Mouse (Mus musculus): ENCODE data around the gene Lix1l. TPM values are rescaled to one million over a fixed set of nuclear protein-coding genes. Genes with fewer than 3 reads are reported as not detected.

Gene Lix1l
- polyA plus RNA-seq, 1 experiment from 2014 or later = 6.4 TPM

DNA sequence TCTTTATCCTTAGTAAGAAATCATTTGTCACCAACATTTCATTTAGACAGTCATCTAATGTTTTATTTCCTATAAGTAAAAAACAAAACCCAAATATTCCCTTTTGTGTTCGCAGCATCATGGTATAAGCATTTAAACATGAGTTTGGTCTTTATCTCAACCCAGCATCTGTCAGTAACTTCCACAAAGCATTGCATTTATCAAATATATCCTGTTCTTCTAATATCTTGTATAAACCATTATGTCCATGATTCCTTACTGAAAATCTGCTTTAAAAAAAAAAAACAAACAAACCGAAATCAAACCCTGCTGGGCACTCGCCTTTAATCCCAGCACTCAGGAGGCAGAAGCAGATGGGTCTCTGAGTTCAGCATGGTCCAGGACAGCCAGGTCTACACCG is 5.7 kb downstream of the Lix1l start:
- no peak overlapping the region for H3K27ac ChIP-seq (ENCODE audit: low read depth, low read length)
- H3K27me3 ChIP-seq (ENCODE audit: control insufficient read depth, insufficient read depth, low read length) = no peaks in the 10 kb centered on the region
- no peak overlapping the region for H3K4me2 ChIP-seq
- H3K4me1 ChIP-seq (ENCODE audit: control insufficient read depth, insufficient read depth, low read length) = peaks cover 21% of the 10 kb centered on the region
- ATAC-seq (replicated peaks; ENCODE audit: insufficient number of reproducible peaks, low FRiP score, low TSS enrichment) = no peak
- no peak overlapping the region for H3K9ac ChIP-seq (ENCODE audit: low read depth, low read length)
- no peaks in the 10 kb centered on the region for H3K9me3 ChIP-seq (replicated peaks; ENCODE audit: control insufficient read depth, low read length)
- H3K36me3 ChIP-seq (ENCODE audit: control insufficient read depth, insufficient read depth, low read length) = no peaks in the 10 kb centered on the region
- no peak overlapping the region for H3K4me3 ChIP-seq (ENCODE audit: low read depth, low read length)
- WGBS (ENCODE audit: insufficient replicate concordance) = 86% methylated on average over 4 of the region's 4 CpGs

DNA sequence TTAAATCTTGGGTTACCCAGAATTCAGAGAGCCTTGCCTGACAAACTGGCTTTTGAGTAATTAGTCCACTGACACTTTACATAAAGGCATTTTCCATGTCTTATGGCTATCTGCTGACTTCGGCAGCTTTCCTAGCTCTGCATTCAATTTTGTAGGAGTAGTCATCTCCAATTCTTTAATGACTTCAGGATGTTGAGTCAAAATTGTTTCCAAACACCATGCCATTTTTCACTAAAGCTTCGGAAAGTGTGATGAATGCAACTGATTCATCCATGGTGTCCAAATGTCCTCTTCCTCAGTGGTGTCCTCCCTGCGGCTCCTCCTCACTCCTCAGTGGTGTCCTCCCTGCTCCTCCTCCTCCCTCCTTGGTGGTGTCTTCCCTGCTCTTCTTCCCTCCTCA is 17.0 kb downstream of the Lix1l start:
- H3K27me3 ChIP-seq (ENCODE audit: control insufficient read depth, insufficient read depth, low read length) = no peaks in the 10 kb centered on the region
- WGBS (ENCODE audit: insufficient replicate concordance) = 88% methylated on average over 3 of the region's 3 CpGs
- no peak overlapping the region for H3K4me3 ChIP-seq (ENCODE audit: low read depth, low read length)
- no peaks in the 10 kb centered on the region for H3K9me3 ChIP-seq (replicated peaks; ENCODE audit: control insufficient read depth, low read length)
- ATAC-seq (replicated peaks; ENCODE audit: insufficient number of reproducible peaks, low FRiP score, low TSS enrichment) = no peak
- H3K27ac ChIP-seq (ENCODE audit: low read depth, low read length) = no peak overlapping the region
- no peaks in the 10 kb centered on the region for H3K4me1 ChIP-seq (ENCODE audit: control insufficient read depth, insufficient read depth, low read length)
- peaks cover 20% of the 10 kb centered on the region for H3K36me3 ChIP-seq (ENCODE audit: control insufficient read depth, insufficient read depth, low read length)
- no peak overlapping the region for H3K9ac ChIP-seq (ENCODE audit: low read depth, low read length)
- no peak overlapping the region for H3K4me2 ChIP-seq

DNA sequence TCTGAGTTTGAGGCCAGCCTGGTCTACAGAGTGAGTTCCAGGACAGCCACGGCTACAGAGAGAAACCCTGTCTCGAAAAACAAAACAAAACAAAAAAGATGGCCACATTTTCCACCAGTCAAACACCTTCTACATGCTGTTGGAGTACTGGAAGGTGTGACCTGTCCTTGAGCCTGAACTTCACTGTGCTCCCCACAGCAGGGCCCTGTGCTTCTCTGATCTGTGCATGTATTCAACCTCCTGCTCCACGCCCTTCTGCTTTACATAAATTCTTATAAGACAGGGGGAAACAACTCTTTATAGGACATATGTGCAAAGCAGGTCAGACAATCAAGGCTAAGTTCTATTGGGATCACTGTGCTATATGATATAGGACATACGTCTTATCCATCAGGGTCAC is 22.3 kb downstream of the Lix1l start:
- no peaks in the 10 kb centered on the region for H3K4me1 ChIP-seq (ENCODE audit: control insufficient read depth, insufficient read depth, low read length)
- no peak overlapping the region for H3K4me2 ChIP-seq
- H3K4me3 ChIP-seq (ENCODE audit: low read depth, low read length) = no peak overlapping the region
- H3K27ac ChIP-seq (ENCODE audit: low read depth, low read length) = no peak overlapping the region
- H3K9ac ChIP-seq (ENCODE audit: low read depth, low read length) = no peak overlapping the region
- no peaks in the 10 kb centered on the region for H3K27me3 ChIP-seq (ENCODE audit: control insufficient read depth, insufficient read depth, low read length)
- ATAC-seq (replicated peaks; ENCODE audit: insufficient number of reproducible peaks, low FRiP score, low TSS enrichment) = no peak
- H3K9me3 ChIP-seq (replicated peaks; ENCODE audit: control insufficient read depth, low read length) = no peaks in the 10 kb centered on the region
- peaks cover 21% of the 10 kb centered on the region for H3K36me3 ChIP-seq (ENCODE audit: control insufficient read depth, insufficient read depth, low read length)
- WGBS (ENCODE audit: insufficient replicate concordance) = 84% methylated on average over 4 of the region's 4 CpGs

DNA sequence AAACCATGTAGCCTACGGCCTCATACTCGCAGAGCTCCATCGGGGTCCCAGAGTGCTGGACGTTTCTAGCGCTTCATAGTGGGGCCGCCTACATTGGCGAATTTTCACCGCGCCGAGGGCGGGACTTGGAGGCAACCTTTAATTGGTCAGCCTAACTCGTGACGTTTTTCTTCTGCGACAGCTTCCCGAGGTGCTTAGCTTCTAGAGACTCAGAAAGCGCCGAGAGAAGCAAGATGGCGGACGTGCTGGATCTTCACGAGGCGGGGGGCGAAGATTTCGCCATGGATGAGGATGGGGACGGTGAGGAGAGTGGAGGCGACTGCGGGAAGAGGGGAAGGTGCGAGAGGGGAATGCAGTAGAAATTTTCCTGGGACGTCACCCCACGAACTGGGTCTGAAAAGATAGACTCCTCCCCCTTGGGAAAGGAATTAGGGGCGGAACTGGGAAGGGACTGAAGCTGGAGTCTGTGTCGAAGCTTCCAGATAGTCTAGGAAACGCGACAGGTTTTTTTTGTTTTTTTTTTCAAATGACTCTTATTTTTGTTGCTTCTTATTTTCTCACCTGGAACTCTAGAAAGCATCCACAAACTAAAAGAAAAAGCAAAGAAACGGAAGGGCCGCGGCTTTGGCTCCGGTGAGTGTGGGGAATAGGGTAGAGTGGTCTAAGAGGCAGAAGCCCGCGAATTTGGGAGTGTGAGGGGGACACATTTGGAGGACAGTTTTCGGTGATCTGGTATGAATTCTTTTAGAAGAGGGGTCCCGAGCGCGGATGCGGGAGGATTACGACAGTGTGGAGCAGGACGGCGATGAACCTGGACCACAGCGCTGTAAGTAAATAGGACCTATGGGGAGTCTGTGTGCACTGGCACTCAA is 29.0 kb downstream of the Lix1l start, which contains the start of gene Rbm8a:
Gene Rbm8a, plus strand, starts transcription at position 205 of the 872 bp plus-strand sequence.
- Histone ChIP-seq H3K9me3 (replicated peaks; ENCODE audit: control insufficient read depth, low read length) (no peaks in the 10 kb centered on the region), H3K4me2 (peak within 1 kb of the TSS; percentile 94), H3K9ac (ENCODE audit: low read depth, low read length) (peak within 1 kb of the TSS; percentile 92), H3K4me3 (ENCODE audit: low read depth, low read length) (peak within 1 kb of the TSS; percentile 63), H3K36me3 (ENCODE audit: control insufficient read depth, insufficient read depth, low read length) (0 out of 2 replicates have a peak, but pooled peaks cover 3% of the 10 kb centered on the region), H3K27ac (ENCODE audit: low read depth, low read length) (peak within 1 kb of the TSS; percentile 78), H3K27me3 (ENCODE audit: control insufficient read depth, insufficient read depth, low read length) (no peaks in the 10 kb centered on the region), H3K4me1 (ENCODE audit: control insufficient read depth, insufficient read depth, low read length) (peaks cover 7% of the 10 kb centered on the region)
- 1% methylated on average over 48 of the region's 48 CpGs for WGBS (ENCODE audit: insufficient replicate concordance)
- peak; percentile 84 for ATAC-seq (replicated peaks; ENCODE audit: insufficient number of reproducible peaks, low FRiP score, low TSS enrichment)

GRCm38 (mm10) chr3:96632058-96632457 is 31.1 kb downstream of the Lix1l start:
- H3K36me3 ChIP-seq (ENCODE audit: control insufficient read depth, insufficient read depth, low read length) = 0 out of 2 replicates have a peak, but pooled peaks cover 3% of the 10 kb centered on the region
- H3K9me3 ChIP-seq (replicated peaks; ENCODE audit: control insufficient read depth, low read length) = no peaks in the 10 kb centered on the region
- no peak overlapping the region for H3K4me3 ChIP-seq (ENCODE audit: low read depth, low read length)
- no peak overlapping the region for H3K4me2 ChIP-seq
- H3K27me3 ChIP-seq (ENCODE audit: control insufficient read depth, insufficient read depth, low read length) = no peaks in the 10 kb centered on the region
- H3K9ac ChIP-seq (ENCODE audit: low read depth, low read length) = no peak overlapping the region
- H3K4me1 ChIP-seq (ENCODE audit: control insufficient read depth, insufficient read depth, low read length) = peaks cover 15% of the 10 kb centered on the region
- H3K27ac ChIP-seq (ENCODE audit: low read depth, low read length) = no peak overlapping the region
- no peak for ATAC-seq (replicated peaks; ENCODE audit: insufficient number of reproducible peaks, low FRiP score, low TSS enrichment)

GRCm38 (mm10) chr3:96634015-96634414 is 33.1 kb downstream of the Lix1l start:
- H3K9ac ChIP-seq (ENCODE audit: low read depth, low read length) = no peak overlapping the region

DNA sequence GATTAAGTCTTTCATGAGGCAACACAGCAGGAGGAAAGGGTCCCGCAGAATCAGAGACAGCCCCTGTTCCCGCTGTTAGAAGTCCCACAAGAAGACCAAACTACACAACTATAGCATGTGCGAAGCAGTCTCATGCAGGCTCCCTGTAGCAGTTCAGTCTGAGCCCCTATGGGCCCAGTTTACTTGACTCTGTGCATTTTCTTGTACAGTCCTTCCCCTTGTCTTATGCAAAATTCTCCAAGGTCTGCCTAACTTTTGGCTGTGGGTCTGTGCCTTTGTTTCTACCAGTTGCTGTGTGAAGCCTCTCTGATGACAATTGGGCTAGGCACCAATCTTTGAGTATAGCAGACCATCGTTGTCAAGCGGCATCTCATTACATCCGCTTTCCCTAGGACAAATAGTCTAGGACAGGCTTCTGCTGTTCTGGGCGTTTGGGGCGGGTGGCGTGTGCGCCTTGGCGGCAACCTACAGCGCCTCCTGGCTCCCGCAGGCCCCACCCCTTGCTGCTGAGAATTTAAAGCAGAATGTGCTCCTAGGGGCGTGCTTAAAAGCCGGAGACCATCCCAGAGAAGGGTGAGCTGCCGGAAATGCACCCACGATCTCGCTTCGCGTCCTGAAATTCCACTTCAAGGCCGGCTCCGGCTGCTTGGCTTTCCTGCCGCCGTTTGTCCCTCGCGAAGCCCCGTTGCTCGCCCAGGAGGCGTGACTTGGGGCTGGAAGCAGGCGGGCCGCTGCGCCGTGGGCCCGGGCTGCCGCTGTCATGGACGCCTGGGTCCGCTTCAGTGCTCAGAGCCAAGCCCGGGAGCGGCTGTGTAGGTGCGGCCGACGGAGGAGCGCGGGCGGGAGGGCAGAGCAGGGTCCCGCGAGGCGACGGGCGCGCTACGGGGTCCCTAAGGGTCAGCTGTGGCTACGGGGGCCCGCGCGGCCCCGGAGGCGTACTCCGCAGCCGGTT is 34.3 kb downstream of the Lix1l start, which contains the start of the genes Pex11b and Gm42957:
Gene Pex11b, plus strand, starts transcription at position 449 of the 952 bp plus-strand sequence.
Gene Gm42957, plus strand, starts transcription at position 547 of the 952 bp plus-strand sequence.
- Histone ChIP-seq H3K9ac (ENCODE audit: low read depth, low read length) (peak within 1 kb of the TSS; percentile 95), H3K27me3 (ENCODE audit: control insufficient read depth, insufficient read depth, low read length) (no peaks in the 10 kb centered on the region), H3K9me3 (replicated peaks; ENCODE audit: control insufficient read depth, low read length) (no peaks in the 10 kb centered on the region), H3K36me3 (ENCODE audit: control insufficient read depth, insufficient read depth, low read length) (peaks cover 3% of the 10 kb centered on the region; the same call in 1 of the 2 replicates), H3K4me2 (peak within 1 kb of the TSS; percentile 95), H3K4me1 (ENCODE audit: control insufficient read depth, insufficient read depth, low read length) (peaks cover 15% of the 10 kb centered on the region), H3K27ac (ENCODE audit: low read depth, low read length) (peak within 1 kb of the TSS; percentile 79), H3K4me3 (ENCODE audit: low read depth, low read length) (peak within 1 kb of the TSS; percentile 92)
- 2% methylated on average over 60 of the region's 60 CpGs for WGBS (ENCODE audit: insufficient replicate concordance)
- peak; percentile 85 for ATAC-seq (replicated peaks; ENCODE audit: insufficient number of reproducible peaks, low FRiP score, low TSS enrichment)

More at GRCm38 (mm10) chr3:96634015-96634414, 33.1 kb downstream of the Lix1l start:
- peaks cover 3% of the 10 kb centered on the region; the same call in 1 of the 2 replicates for H3K36me3 ChIP-seq (ENCODE audit: control insufficient read depth, insufficient read depth, low read length)
- peaks cover 15% of the 10 kb centered on the region for H3K4me1 ChIP-seq (ENCODE audit: control insufficient read depth, insufficient read depth, low read length)
- no peak overlapping the region for H3K4me3 ChIP-seq (ENCODE audit: low read depth, low read length)
- H3K9me3 ChIP-seq (replicated peaks; ENCODE audit: control insufficient read depth, low read length) = no peaks in the 10 kb centered on the region
- no peak overlapping the region for H3K27ac ChIP-seq (ENCODE audit: low read depth, low read length)
- H3K27me3 ChIP-seq (ENCODE audit: control insufficient read depth, insufficient read depth, low read length) = no peaks in the 10 kb centered on the region
- WGBS (ENCODE audit: insufficient replicate concordance) = 55% methylated on average over 1 of the region's 1 CpGs
- ATAC-seq (replicated peaks; ENCODE audit: insufficient number of reproducible peaks, low FRiP score, low TSS enrichment) = no peak
- H3K4me2 ChIP-seq = no peak overlapping the region

- H3K27me3 ChIP-seq (ENCODE audit: control insufficient read depth, insufficient read depth, low read length) = no peaks in the 10 kb centered on the region
- WGBS (ENCODE audit: insufficient replicate concordance) = 11% methylated on average over 15 of the region's 15 CpGs
These were observed 35.0 kb downstream of the Lix1l start for GRCm38 (mm10) chr3:96635906-96636305.

More at GRCm38 (mm10) chr3:96635906-96636305, 35.0 kb downstream of the Lix1l start:
- Histone ChIP-seq H3K9ac (ENCODE audit: low read depth, low read length) (peak overlapping the region; percentile 95), H3K27ac (ENCODE audit: low read depth, low read length) (peak overlapping the region; percentile 79), H3K9me3 (replicated peaks; ENCODE audit: control insufficient read depth, low read length) (no peaks in the 10 kb centered on the region), H3K4me1 (ENCODE audit: control insufficient read depth, insufficient read depth, low read length) (peaks cover 13% of the 10 kb centered on the region), H3K4me2 (peak overlapping the region; percentile 95), H3K36me3 (ENCODE audit: control insufficient read depth, insufficient read depth, low read length) (peaks cover 5% of the 10 kb centered on the region; the same call in 1 of the 2 replicates), H3K4me3 (ENCODE audit: low read depth, low read length) (peak overlapping the region; percentile 92)
- ATAC-seq (replicated peaks; ENCODE audit: insufficient number of reproducible peaks, low FRiP score, low TSS enrichment) = no peak; the same call in 1 of the 2 replicates

Measured in heart, embryonic 11.5 days (tissue).